In the genomic region with DNA sequence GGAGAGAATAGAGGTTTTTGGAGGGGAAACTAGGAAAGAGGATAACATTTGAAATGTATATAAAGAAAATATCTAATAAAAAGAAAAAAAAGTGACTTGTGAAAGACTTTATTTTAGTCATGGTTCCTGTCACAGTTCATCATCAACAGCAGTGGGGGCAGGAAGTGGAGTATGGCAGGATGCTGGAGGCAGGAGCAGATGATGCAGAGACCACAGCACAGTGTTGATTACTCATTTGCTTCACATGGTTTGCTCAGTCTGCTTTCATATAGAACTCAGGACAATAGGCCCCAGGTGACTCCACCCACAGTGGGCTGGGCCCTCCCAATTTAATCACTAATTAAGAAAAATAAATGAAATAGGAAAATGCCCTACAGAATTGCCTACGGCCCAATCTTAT, we compare ENCODE assay signal across 26 mouse cellular contexts. TPM values are rescaled to one million over a fixed set of nuclear protein-coding genes. Genes with fewer than 3 reads are reported as not detected.
DNase-seq lines count a peak whose midpoint lies in the region; ATAC-seq lines count a peak whose summit lies in the region.
"Had no signal": no experiment of that assay in that cellular context is flagged by ENCODE, and none has a peak within 500 bp of the region (broad histone marks: within the 10 kb centered on the region; RNA-seq: fewer than 3 reads in every experiment).

No protein-coding gene starts in this region.

- no peaks in the 10 kb centered on the region for H3K36me3 ChIP-seq in forebrain, embryonic 12.5 days (replicated peaks)
- no peaks in the 10 kb centered on the region for H3K36me3 ChIP-seq in forebrain, embryonic 13.5 days (ENCODE audit: poor library complexity, severe bottlenecking)
- no peaks in the 10 kb centered on the region for H3K36me3 ChIP-seq in heart, embryonic 11.5 days (ENCODE audit: control insufficient read depth, insufficient read depth, low read length)
- H3K36me3 ChIP-seq: embryonic facial prominence, embryonic 10.5 days; forebrain, embryonic 15.5 days; heart, embryonic 10.5 days; heart, embryonic 15.5 days; hindbrain, embryonic 15.5 days had no signal

- no peak overlapping the region for H3K27ac ChIP-seq in forebrain, embryonic 12.5 days
- no peak overlapping the region for H3K27ac ChIP-seq in forebrain, embryonic 13.5 days
- no peak overlapping the region for H3K27ac ChIP-seq in heart, embryonic 11.5 days (ENCODE audit: low read depth, low read length)
- H3K27ac ChIP-seq: embryonic facial prominence, embryonic 10.5 days; forebrain, embryonic 15.5 days; heart, embryonic 10.5 days; heart, embryonic 15.5 days; hindbrain, embryonic 15.5 days had no signal

- no peak for DNase-seq in spleen, postnatal 10 days (ENCODE audit: low spot score in 2 of 2)
- DNase-seq: adrenal gland, postnatal 10 days; cerebellum, adult 11-12 months; cerebellum, adult 9-10 months; cerebellum, postnatal 25 days; gastrocnemius, postnatal 10 days; heart, adult 18-20 months; heart, postnatal 14 days; kidney, adult 11 months; kidney, adult 9 months had no signal

- no peak overlapping the region for H3K4me3 ChIP-seq in forebrain, embryonic 12.5 days (replicated peaks)
- no peak overlapping the region for H3K4me3 ChIP-seq in forebrain, embryonic 13.5 days
- no peak overlapping the region for H3K4me3 ChIP-seq in heart, embryonic 11.5 days (ENCODE audit: low read depth, low read length)
- H3K4me3 ChIP-seq: embryonic facial prominence, embryonic 10.5 days; forebrain, embryonic 15.5 days; heart, embryonic 10.5 days; heart, embryonic 15.5 days; hindbrain, embryonic 15.5 days had no signal

- H3K9ac ChIP-seq in forebrain, embryonic 12.5 days: no peak overlapping the region
- no peak overlapping the region for H3K9ac ChIP-seq in forebrain, embryonic 13.5 days
- H3K9ac ChIP-seq in heart, embryonic 11.5 days (ENCODE audit: low read depth, low read length): no peak overlapping the region
- H3K9ac ChIP-seq: forebrain, embryonic 15.5 days; heart, embryonic 15.5 days; hindbrain, embryonic 15.5 days had no signal

- H3K4me2 ChIP-seq in forebrain, embryonic 12.5 days: no peak overlapping the region
- no peak overlapping the region for H3K4me2 ChIP-seq in forebrain, embryonic 13.5 days
- no peak overlapping the region for H3K4me2 ChIP-seq in heart, embryonic 11.5 days
- H3K4me2 ChIP-seq: forebrain, embryonic 15.5 days; heart, embryonic 15.5 days; hindbrain, embryonic 15.5 days had no signal

- no peaks in the 10 kb centered on the region for H3K27me3 ChIP-seq in forebrain, embryonic 12.5 days
- H3K27me3 ChIP-seq in forebrain, embryonic 13.5 days: no peaks in the 10 kb centered on the region
- no peaks in the 10 kb centered on the region for H3K27me3 ChIP-seq in heart, embryonic 11.5 days (ENCODE audit: control insufficient read depth, insufficient read depth, low read length)
- H3K27me3 ChIP-seq: forebrain, embryonic 15.5 days; heart, embryonic 15.5 days; hindbrain, embryonic 15.5 days; Patski had no signal

- 63% methylated on average over 1 of the region's 1 CpGs for WGBS in forebrain, embryonic 12.5 days
- 63% methylated on average over 1 of the region's 1 CpGs for WGBS in forebrain, embryonic 13.5 days
- WGBS in heart, embryonic 11.5 days (ENCODE audit: insufficient replicate concordance): 73% methylated on average over 1 of the region's 1 CpGs

- ATAC-seq in forebrain, embryonic 12.5 days (ENCODE audit: low FRiP score): 0 out of 2 replicates have a peak, but pooled peaks have one; percentile 30
- ATAC-seq in forebrain, embryonic 13.5 days: no peak
- peak; percentile 91 for ATAC-seq in CD4-positive, CD25-positive, alpha-beta regulatory T cell, adult 4 months
- ATAC-seq in hematopoietic stem cell, adult 5-6 weeks (replicated peaks in 1 of 2; ENCODE audit: insufficient read depth in 1 of 2, low FRiP score in 2 of 2, low TSS enrichment in 1 of 2, low read depth in 1 of 2, poor library complexity in 2 of 2, severe bottlenecking in 2 of 2): peak; percentile 27 to 56; a peak in 1 of 4 replicates
- ATAC-seq in heart, embryonic 11.5 days (replicated peaks; ENCODE audit: insufficient number of reproducible peaks, low FRiP score, low TSS enrichment): no peak
- ATAC-seq in frontal cortex, adult (ENCODE audit: low TSS enrichment): no peak
- ATAC-seq: forebrain, embryonic 15.5 days; Patski had no signal

- H3K9me3 ChIP-seq in forebrain, embryonic 12.5 days: no peaks in the 10 kb centered on the region
- no peaks in the 10 kb centered on the region for H3K9me3 ChIP-seq in forebrain, embryonic 13.5 days (replicated peaks)
- no peaks in the 10 kb centered on the region for H3K9me3 ChIP-seq in heart, embryonic 11.5 days (replicated peaks; ENCODE audit: control insufficient read depth, low read length)
- H3K9me3 ChIP-seq: embryonic facial prominence, embryonic 10.5 days; forebrain, embryonic 15.5 days; heart, embryonic 10.5 days; heart, embryonic 15.5 days; hindbrain, embryonic 15.5 days had no signal

- H3K4me1 ChIP-seq in forebrain, embryonic 12.5 days: no peaks in the 10 kb centered on the region
- no peaks in the 10 kb centered on the region for H3K4me1 ChIP-seq in forebrain, embryonic 13.5 days
- no peaks in the 10 kb centered on the region for H3K4me1 ChIP-seq in heart, embryonic 11.5 days (ENCODE audit: control insufficient read depth, insufficient read depth, low read length)
- H3K4me1 ChIP-seq: embryonic facial prominence, embryonic 10.5 days; forebrain, embryonic 15.5 days; heart, embryonic 10.5 days; heart, embryonic 15.5 days; hindbrain, embryonic 15.5 days had no signal

RNA-seq across cellular contexts. Expression of a gene that starts 35.8 kb away (rescaled TPM):
- polyA plus RNA-seq in forebrain, embryonic 12.5 days (2016; fragmentation: Nextera tagmentation; extraction: Ambion mirVana): 230 and 232 TPM in 2 replicates
- polyA plus RNA-seq in forebrain, embryonic 13.5 days (2015; fragmentation: Nextera tagmentation; extraction: Ambion mirVana): 234 and 281 TPM in 2 replicates
- 10 to 100 TPM; 63.9 to 80.6 TPM for polyA plus RNA-seq in CD4-positive, CD25-positive, alpha-beta regulatory T cell, adult 4 months (2017; shearing (Covaris generic))
- total RNA-seq in hematopoietic stem cell, adult 5-6 weeks (2017): 63.9 and 108 TPM in 2 replicates
- polyA plus RNA-seq in heart, embryonic 11.5 days (2014; fragmentation: Nextera tagmentation; extraction: Ambion mirVana): 130 and 146 TPM in 2 replicates

RNA-seq across cellular contexts. Expression of a gene that starts 53.5 kb away (rescaled TPM):
- 0.27 and 0.35 TPM in 2 replicates for polyA plus RNA-seq in forebrain, embryonic 12.5 days (2016; fragmentation: Nextera tagmentation; extraction: Ambion mirVana)
- 0.15 and 0.28 TPM in 2 replicates for polyA plus RNA-seq in forebrain, embryonic 13.5 days (2015; fragmentation: Nextera tagmentation; extraction: Ambion mirVana)
- under 1 TPM in 1 of 2 experiments, not detected in 1; 0.54 TPM for polyA plus RNA-seq in CD4-positive, CD25-positive, alpha-beta regulatory T cell, adult 4 months (2017; shearing (Covaris generic))
- total RNA-seq in hematopoietic stem cell, adult 5-6 weeks (2017): not detected in 2 replicates
- polyA plus RNA-seq in heart, embryonic 11.5 days (2014; fragmentation: Nextera tagmentation; extraction: Ambion mirVana): 0.27 TPM in 1 of 2 replicates, not detected in the other
- total RNA-seq: adrenal gland, postnatal 10 days; gastrocnemius, postnatal 10 days; gastrocnemius, postnatal 4 days; heart, adult 18-20 months; heart, postnatal 14 days; MEL had no signal
- polyA plus RNA-seq: embryonic facial prominence, embryonic 14.5 days; heart, embryonic 15.5 days; intestine, embryonic 14.5 days; Patski had no signal

Comparison
In these comparisons a context has a peak if more than half of its experiments do, and no peak if none do; other contexts are left out.
1. ATAC-seq: peak in forebrain, embryonic 12.5 days (single experiment), CD4-positive, CD25-positive, alpha-beta regulatory T cell, adult 4 months (single experiment) and hematopoietic stem cell, adult 5-6 weeks (2 of 2); none in forebrain, embryonic 13.5 days (single experiment), heart, embryonic 11.5 days (single experiment) and frontal cortex, adult (single experiment).